Mouse (Mus musculus) midbrain, embryonic 14.5 days (tissue): Measurements from ENCODE around the gene Wnk1. TPM values are rescaled to one million over a fixed set of nuclear protein-coding genes. Genes with fewer than 3 reads are reported as not detected.

Source experiments
- ATAC-seq: fragments of 200-750 bp; cut with Nextera tagmentation; 2 replicates; pipeline ENCODE4 v1.8.0; 2017; ENCODE audit warnings: moderate number of reproducible peaks, moderate library complexity; ENCODE audit not compliant: low FRiP score, low TSS enrichment
- DNase-seq: peaks from one replicate; pipeline ENCODE4 v3.0.0-alpha.2; 2015
- H3K27ac ChIP-seq: fragments of 300-500 bp; sonication (generic); replicated peaks from 2 replicates; pipeline ENCODE4 v1.5.1; 2014; ENCODE audit warnings: mild to moderate bottlenecking, low read depth, low read length, moderate library complexity
- H3K27me3 ChIP-seq: fragments of 300-500 bp; sonication (generic); 2 replicates; pipeline ENCODE4 v1.6.1; 2014; ENCODE audit warnings: low read length, control low read depth, mixed read lengths; ENCODE audit not compliant: control insufficient read depth, insufficient read depth
- H3K36me3 ChIP-seq: fragments of 300-500 bp; sonication (generic); 2 replicates; pipeline ENCODE4 v1.6.1; 2014; ENCODE audit warnings: low read length, control low read depth; ENCODE audit not compliant: control insufficient read depth, insufficient read depth
- H3K4me1 ChIP-seq: fragments of 300-500 bp; sonication (generic); 2 replicates; pipeline ENCODE4 v1.6.1; 2014; ENCODE audit warnings: mild to moderate bottlenecking, antibody characterized with exemption, low read length, control low read depth; ENCODE audit not compliant: control insufficient read depth, insufficient read depth
- H3K4me2 ChIP-seq: fragments of 300-500 bp; sonication (generic); 2 replicates; pipeline ENCODE4 v1.6.1; 2014; ENCODE audit warnings: mild to moderate bottlenecking, low read length, moderate library complexity
- H3K4me3 ChIP-seq: fragments of 300-500 bp; sonication (generic); replicated peaks from 2 replicates; pipeline ENCODE4 v1.5.1; 2014; ENCODE audit warnings: low read depth, low read length
- H3K9ac ChIP-seq: fragments of 300-500 bp; sonication (generic); replicated peaks from 2 replicates; pipeline ENCODE4 v1.6.1; 2014; ENCODE audit warnings: mild to moderate bottlenecking, low read length, moderate library complexity
- H3K9me3 ChIP-seq: fragments of 300-500 bp; sonication (generic); 2 replicates; pipeline ENCODE4 v1.6.1; 2016; ENCODE audit warnings: low read length, control low read depth, mixed read lengths; ENCODE audit not compliant: control insufficient read depth
- WGBS: fragments of 180-500 bp; shearing (Covaris S2); extraction: QIAGEN DNeasy Blood & Tissue Kit; methylation state at CpG from one replicate; pipeline ENCODE4 v1.1.7; 2014; 5-methylcytosine and 5-hydroxymethylcytosine counted together
- polyA plus RNA-seq: library from polyadenylated mRNA; unstranded; fragments of >200 nt; fragmentation: Nextera tagmentation; extraction: Ambion mirVana; gene quantifications from 2 replicates; pipeline ENCODE4 v1.2.1, GENCODE M21; 2014

Gene Wnk1
- polyA plus RNA-seq, 1 experiment from 2014 or later, result 60.4 TPM

GRCm38 (mm10) chr6:120079547-120079946 is 41.1 kb upstream of the Wnk1 start:
- WGBS, result 89% methylated on average over 10 of the region's 10 CpGs
- Histone ChIP-seq H3K27ac (no peak overlapping the region), H3K9ac (no peak overlapping the region), H3K4me2 (no peak overlapping the region), H3K36me3 (no peaks in the 10 kb centered on the region), H3K4me1 (no peaks in the 10 kb centered on the region), H3K4me3 (no peak overlapping the region), H3K27me3 (no peaks in the 10 kb centered on the region), H3K9me3 (no peaks in the 10 kb centered on the region)
- no peak for ATAC-seq
- DNase-seq, result no peak

GRCm38 (mm10) chr6:120076619-120077450 is 38.4 kb upstream of the Wnk1 start:
- Histone ChIP-seq H3K4me3 (no peak overlapping the region), H3K4me2 (no peak overlapping the region), H3K36me3 (no peaks in the 10 kb centered on the region), H3K9ac (no peak overlapping the region), H3K9me3 (no peaks in the 10 kb centered on the region), H3K27me3 (no peaks in the 10 kb centered on the region), H3K27ac (no peak overlapping the region), H3K4me1 (no peaks in the 10 kb centered on the region)
- 90% methylated on average over 6 of the region's 6 CpGs for WGBS
- DNase-seq (no peak), ATAC-seq (no peak)

- no peak overlapping the region for H3K4me2 ChIP-seq
- no peaks in the 10 kb centered on the region; the same call in 1 of the 2 replicates for H3K9me3 ChIP-seq
- no peak overlapping the region for H3K9ac ChIP-seq
- no peaks in the 10 kb centered on the region for H3K4me1 ChIP-seq
- no peak for DNase-seq
- no peaks in the 10 kb centered on the region for H3K36me3 ChIP-seq
- no peaks in the 10 kb centered on the region for H3K27me3 ChIP-seq
- 76% methylated on average over 2 of the region's 2 CpGs for WGBS
- H3K27ac ChIP-seq, result no peak overlapping the region
- ATAC-seq, result no peak
- H3K4me3 ChIP-seq, result no peak overlapping the region
Measured at GRCm38 (mm10) chr6:120072630-120073029, 34.2 kb upstream of the Wnk1 start.

GRCm38 (mm10) chr6:120069546-120069945 is 31.1 kb upstream of the Wnk1 start:
- no peaks in the 10 kb centered on the region for H3K27me3 ChIP-seq
- H3K27ac ChIP-seq, result no peak overlapping the region
- 76% methylated on average over 3 of the region's 3 CpGs for WGBS
- ATAC-seq (no peak), DNase-seq (no peak)
- H3K4me3 ChIP-seq, result no peak overlapping the region
- no peaks in the 10 kb centered on the region for H3K4me1 ChIP-seq
- no peaks in the 10 kb centered on the region; the same call in 1 of the 2 replicates for H3K9me3 ChIP-seq
- no peaks in the 10 kb centered on the region for H3K36me3 ChIP-seq
- no peak overlapping the region for H3K9ac ChIP-seq
- no peak overlapping the region for H3K4me2 ChIP-seq

GRCm38 (mm10) chr6:120065552-120066177 is 27.2 kb upstream of the Wnk1 start:
- ATAC-seq (no peak), DNase-seq (no peak)
- Histone ChIP-seq H3K9me3 (no peaks in the 10 kb centered on the region; the same call in 1 of the 2 replicates), H3K27me3 (no peaks in the 10 kb centered on the region), H3K4me1 (no peaks in the 10 kb centered on the region), H3K4me2 (no peak overlapping the region), H3K36me3 (no peaks in the 10 kb centered on the region), H3K27ac (no peak overlapping the region), H3K4me3 (no peak overlapping the region), H3K9ac (no peak overlapping the region)
- WGBS, result 77% methylated on average over 6 of the region's 6 CpGs

- no peaks in the 10 kb centered on the region for H3K4me1 ChIP-seq
- no peak overlapping the region for H3K9ac ChIP-seq
- no peak overlapping the region for H3K27ac ChIP-seq
- DNase-seq (no peak), ATAC-seq (no peak)
- H3K4me2 ChIP-seq, result no peak overlapping the region
- no peak overlapping the region for H3K4me3 ChIP-seq
- H3K27me3 ChIP-seq, result no peaks in the 10 kb centered on the region
- no peaks in the 10 kb centered on the region for H3K36me3 ChIP-seq
- 27% methylated on average over 2 of the region's 2 CpGs for WGBS
- H3K9me3 ChIP-seq, result no peaks in the 10 kb centered on the region
Measured at GRCm38 (mm10) chr6:120064627-120065026, 26.2 kb upstream of the Wnk1 start.

GRCm38 (mm10) chr6:120062934-120063333 is 24.5 kb upstream of the Wnk1 start:
- H3K27ac ChIP-seq, result no peak overlapping the region
- H3K27me3 ChIP-seq, result no peaks in the 10 kb centered on the region
- H3K36me3 ChIP-seq, result no peaks in the 10 kb centered on the region
- no peaks in the 10 kb centered on the region for H3K4me1 ChIP-seq
- 77% methylated on average over 5 of the region's 5 CpGs for WGBS
- H3K4me3 ChIP-seq, result no peak overlapping the region
- H3K9me3 ChIP-seq, result no peaks in the 10 kb centered on the region
- ATAC-seq (no peak), DNase-seq (no peak)
- H3K4me2 ChIP-seq, result no peak overlapping the region
- H3K9ac ChIP-seq, result no peak overlapping the region

GRCm38 (mm10) chr6:120055666-120056540 is 17.4 kb upstream of the Wnk1 start:
- Histone ChIP-seq H3K4me2 (no peak overlapping the region), H3K4me1 (no peaks in the 10 kb centered on the region)
- ATAC-seq, result no peak

More at GRCm38 (mm10) chr6:120055666-120056540, 17.4 kb upstream of the Wnk1 start:
- no peaks in the 10 kb centered on the region for H3K36me3 ChIP-seq
- H3K27ac ChIP-seq, result no peak overlapping the region
- H3K4me3 ChIP-seq, result no peak overlapping the region
- no peak for DNase-seq
- no peaks in the 10 kb centered on the region for H3K9me3 ChIP-seq
- H3K9ac ChIP-seq, result no peak overlapping the region
- 85% methylated on average over 2 of the region's 2 CpGs for WGBS
- no peaks in the 10 kb centered on the region for H3K27me3 ChIP-seq
